Mouse (Mus musculus) liver, embryonic 13.5 days (tissue): ENCODE results near the gene Gm21866. TPM values are rescaled to one million over a fixed set of nuclear protein-coding genes. Genes with fewer than 3 reads are reported as not detected.
"Not testable (repeated sequence)": the region's sequence is repeated elsewhere in the genome, so short reads cannot be mapped to it uniquely, and the experiment has no call there.

ENCODE experiments used
- ATAC-seq: fragments of 200-750 bp; cut with Nextera tagmentation; 2 replicates; pipeline ENCODE4 v1.8.0; 2017; ENCODE audit warnings: low read depth, mild to moderate bottlenecking, moderate number of reproducible peaks, moderate library complexity
- DNase-seq: peaks from one replicate; pipeline ENCODE4 v3.0.0; 2022
- H3K27ac ChIP-seq: fragments of 300-500 bp; sonication (generic); 2 replicates; pipeline ENCODE4 v1.5.1; 2015; ENCODE audit warnings: moderate library complexity, mild to moderate bottlenecking, inconsistent platforms
- H3K27me3 ChIP-seq: fragments of 300-500 bp; sonication (generic); 2 replicates; pipeline ENCODE4 v1.6.1; 2015; ENCODE audit warnings: mild to moderate bottlenecking, inconsistent platforms
- H3K36me3 ChIP-seq: fragments of 300-500 bp; sonication (generic); 2 replicates; pipeline ENCODE4 v1.6.1; 2015; ENCODE audit warnings: mild to moderate bottlenecking, inconsistent platforms
- H3K4me1 ChIP-seq: fragments of 300-500 bp; sonication (generic); replicated peaks from 2 replicates; pipeline ENCODE4 v1.6.1; 2015; ENCODE audit warnings: inconsistent platforms
- H3K4me2 ChIP-seq: fragments of 300-500 bp; sonication (generic); 2 replicates; pipeline ENCODE4 v1.6.1; 2015; ENCODE audit warnings: inconsistent platforms, mild to moderate bottlenecking, moderate library complexity
- H3K4me3 ChIP-seq: fragments of 300-500 bp; sonication (generic); replicated peaks from 2 replicates; pipeline ENCODE4 v1.5.1; 2015; ENCODE audit warnings: mild to moderate bottlenecking, inconsistent platforms
- H3K9ac ChIP-seq: fragments of 300-500 bp; sonication (generic); 2 replicates; pipeline ENCODE4 v1.6.1; 2015; ENCODE audit warnings: mild to moderate bottlenecking, inconsistent platforms
- H3K9me3 ChIP-seq: fragments of 300-500 bp; sonication (generic); replicated peaks from 2 replicates; pipeline ENCODE4 v1.6.1; 2016; ENCODE audit warnings: inconsistent platforms
- WGBS: fragments of 180-500 bp; shearing (Covaris S2); methylation state at CpG from one replicate; pipeline ENCODE4 v1.1.7; 2015; ENCODE audit not compliant: insufficient replicate concordance; 5-methylcytosine and 5-hydroxymethylcytosine counted together
- polyA plus RNA-seq: library from polyadenylated mRNA; unstranded; fragments of >200 nt; fragmentation: Nextera tagmentation; extraction: Ambion mirVana; gene quantifications from 2 replicates; pipeline ENCODE4 v1.2.1, GENCODE M21; 2015

The Gm21866 gene
- polyA plus RNA-seq: not detected in 2 replicates

DNA sequence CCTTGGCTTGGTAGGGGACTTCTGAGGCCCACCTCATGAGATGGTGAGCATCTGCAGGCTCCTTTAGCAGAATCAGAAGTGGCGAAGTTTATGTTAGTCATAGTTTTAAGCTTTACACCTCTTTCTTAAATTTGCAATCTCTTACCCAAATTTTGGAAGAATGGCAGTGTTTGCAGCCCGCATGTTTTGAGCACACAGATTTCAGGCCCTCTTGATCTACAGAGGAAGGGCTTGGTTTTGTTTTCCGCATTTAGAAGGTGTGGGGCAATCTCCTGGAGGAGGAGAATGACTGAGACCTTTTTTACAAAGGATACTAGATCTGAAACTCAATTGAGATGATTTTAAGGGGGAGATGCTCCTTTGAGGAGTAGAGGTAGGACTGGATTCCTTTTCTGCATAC, at the start of gene Gm21866:
Gene Gm21866, minus strand, starts transcription at position 101 of the 400 bp plus-strand sequence.
- H3K9ac ChIP-seq, ATAC-seq, H3K4me1 ChIP-seq, H3K36me3 ChIP-seq, H3K4me2 ChIP-seq, H3K27me3 ChIP-seq, H3K27ac ChIP-seq, H3K9me3 ChIP-seq, H3K4me3 ChIP-seq, DNase-seq: not testable (repeated sequence)
- 60% methylated on average over 1 of the region's 3 CpGs for WGBS

DNA sequence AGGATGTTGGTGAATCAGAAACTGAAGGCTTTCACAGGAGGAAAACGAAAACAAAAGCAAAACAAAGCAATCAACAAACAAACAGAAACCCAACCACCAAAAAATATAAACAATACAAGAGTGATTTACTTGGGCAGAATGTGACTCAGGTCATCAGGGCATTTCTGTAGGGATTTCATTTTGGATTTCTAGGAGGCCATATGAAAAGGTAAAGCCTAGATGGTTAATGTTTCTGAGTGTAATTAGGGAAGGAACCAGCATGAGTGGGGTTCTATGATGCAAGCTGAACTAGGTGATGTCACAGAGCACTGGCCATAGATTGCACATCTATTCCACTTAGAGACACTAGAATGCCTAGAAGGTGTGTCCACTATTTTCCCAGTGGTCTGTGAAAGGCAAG, 28.3 kb upstream of the Gm21866 start, which contains the start of gene Gm20773:
Gene Gm20773, plus strand, starts transcription at position 301 of the 400 bp plus-strand sequence.
- no CpG with 5 or more reads among the region's 1 CpGs for WGBS

More for the DNA sequence above, 28.3 kb upstream of the Gm21866 start, which contains the start of gene Gm20773:
- not testable (repeated sequence) for H3K4me2 ChIP-seq, H3K9me3 ChIP-seq, H3K27me3 ChIP-seq, H3K4me1 ChIP-seq, H3K36me3 ChIP-seq, DNase-seq, H3K4me3 ChIP-seq, ATAC-seq, H3K27ac ChIP-seq, H3K9ac ChIP-seq

Other genes with a start within 250 kb of the Gm21866 start
- gene Gm21828, start 241.7 kb downstream of the Gm21866 start, polyA plus RNA-seq: not detected in 2 replicates
- not detected in 2 replicates for gene Gm21440, start 213.2 kb downstream of the Gm21866 start, polyA plus RNA-seq
- not detected in 2 replicates for gene Gm21454, start 213.1 kb downstream of the Gm21866 start, polyA plus RNA-seq
- not detected in 2 replicates for gene Gm21725, start 116.5 kb downstream of the Gm21866 start, polyA plus RNA-seq
- gene Gm20773, start 28.4 kb upstream of the Gm21866 start, polyA plus RNA-seq: not detected in 2 replicates